9 mouse cellular contexts compared by ENCODE assay signal in the genomic region with DNA sequence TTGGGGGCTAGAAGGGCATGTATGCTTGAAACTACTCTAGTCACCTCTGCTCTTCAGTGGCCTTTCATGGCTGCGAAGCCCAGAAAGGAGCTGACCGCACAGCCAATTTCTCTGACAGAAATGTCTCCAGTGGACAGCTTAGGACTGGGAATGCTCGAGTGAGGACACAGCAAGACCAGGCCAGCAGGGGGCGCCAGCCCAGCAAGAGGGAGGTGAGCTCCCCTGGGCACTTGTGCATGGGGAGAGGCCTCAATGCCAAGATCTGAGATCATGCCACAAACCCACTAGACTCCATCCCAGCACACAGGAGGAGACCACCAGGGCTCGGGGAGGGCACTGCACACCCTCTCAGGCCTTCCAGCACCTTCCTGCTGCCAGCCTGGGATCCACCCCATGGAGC. TPM values are rescaled to one million over a fixed set of nuclear protein-coding genes. Genes with fewer than 3 reads are reported as not detected.
A peak's percentile ranks its signal among the peaks of the same experiment; 100 is the strongest.
DNase-seq lines count a peak whose midpoint lies in the region; ATAC-seq and TF ChIP-seq lines count a peak whose summit lies in the region.
"Had no signal": no experiment of that assay in that cellular context is flagged by ENCODE, and none has a peak within 500 bp of the region (broad histone marks: within the 10 kb centered on the region; RNA-seq: fewer than 3 reads in every experiment).

No protein-coding gene starts in this region.

- ATAC-seq in heart, embryonic 11.5 days (replicated peaks; ENCODE audit: insufficient number of reproducible peaks, low FRiP score, low TSS enrichment): no peak
- no peak for ATAC-seq in limb, embryonic 11.5 days (ENCODE audit: insufficient number of reproducible peaks, low FRiP score, low TSS enrichment, low read depth)

- no peaks in the 10 kb centered on the region for H3K27me3 ChIP-seq in heart, embryonic 11.5 days (ENCODE audit: control insufficient read depth, insufficient read depth, low read length)
- no peaks in the 10 kb centered on the region for H3K27me3 ChIP-seq in heart, embryonic 10.5 days (ENCODE audit: insufficient read depth, poor library complexity, severe bottlenecking)
- no peaks in the 10 kb centered on the region for H3K27me3 ChIP-seq in limb, embryonic 11.5 days (ENCODE audit: control insufficient read depth, insufficient read depth, low read length)
- H3K27me3 ChIP-seq: limb, embryonic 12.5 days had no signal

- no peak overlapping the region for H3K4me2 ChIP-seq in heart, embryonic 11.5 days
- H3K4me2 ChIP-seq in limb, embryonic 11.5 days (ENCODE audit: low read depth, severe bottlenecking): no peak overlapping the region
- H3K4me2 ChIP-seq: limb, embryonic 12.5 days had no signal

- H3K9ac ChIP-seq in heart, embryonic 11.5 days (ENCODE audit: low read depth, low read length): no peak overlapping the region
- no peak overlapping the region for H3K9ac ChIP-seq in ES-E14 (ENCODE audit: insufficient read depth, low read depth, low read length, poor library complexity, severe bottlenecking)
- H3K9ac ChIP-seq in limb, embryonic 11.5 days (ENCODE audit: low read length): no peak overlapping the region
- H3K9ac ChIP-seq: limb, embryonic 12.5 days had no signal

- H3K36me3 ChIP-seq in heart, embryonic 11.5 days (ENCODE audit: control insufficient read depth, insufficient read depth, low read length): peaks cover 11% of the 10 kb centered on the region
- peaks cover 17% of the 10 kb centered on the region; the same call in 1 of the 2 replicates for H3K36me3 ChIP-seq in ES-E14 (ENCODE audit: control insufficient read depth, insufficient read depth, low read length, poor library complexity, severe bottlenecking)
- peaks cover 66% of the 10 kb centered on the region for H3K36me3 ChIP-seq in heart, embryonic 10.5 days
- peaks cover 11% of the 10 kb centered on the region; the same call in 1 of the 2 replicates for H3K36me3 ChIP-seq in limb, embryonic 11.5 days (ENCODE audit: control insufficient read depth, insufficient read depth, low read length)

- H3K9me3 ChIP-seq in heart, embryonic 11.5 days (replicated peaks; ENCODE audit: control insufficient read depth, low read length): no peaks in the 10 kb centered on the region
- no peaks in the 10 kb centered on the region for H3K9me3 ChIP-seq in ES-E14 (ENCODE audit: control insufficient read depth, insufficient read depth, low read depth, low read length)
- H3K9me3 ChIP-seq in heart, embryonic 10.5 days: no peaks in the 10 kb centered on the region
- no peaks in the 10 kb centered on the region for H3K9me3 ChIP-seq in limb, embryonic 11.5 days (ENCODE audit: control insufficient read depth, low read length)
- H3K9me3 ChIP-seq: limb, embryonic 12.5 days had no signal

- no peak overlapping the region for H3K4me3 ChIP-seq in heart, embryonic 11.5 days (ENCODE audit: low read depth, low read length)
- no peak overlapping the region for H3K4me3 ChIP-seq in ES-E14 (ENCODE audit: insufficient read depth in 1 of 2, low read depth in 1 of 2, low read length in 2 of 2, poor library complexity in 1 of 2, severe bottlenecking in 1 of 2)
- no peak overlapping the region for H3K4me3 ChIP-seq in heart, embryonic 10.5 days
- H3K4me3 ChIP-seq in limb, embryonic 11.5 days (ENCODE audit: low read depth, low read length): no peak overlapping the region
- H3K4me3 ChIP-seq: limb, embryonic 12.5 days had no signal

- WGBS in heart, embryonic 11.5 days (ENCODE audit: insufficient replicate concordance): 51% methylated on average over 5 of the region's 5 CpGs
- 60% methylated on average over 5 of the region's 5 CpGs for WGBS in heart, embryonic 10.5 days
- 58% methylated on average over 5 of the region's 5 CpGs for WGBS in limb, embryonic 11.5 days

- no peak overlapping the region for H3K27ac ChIP-seq in heart, embryonic 11.5 days (ENCODE audit: low read depth, low read length)
- H3K27ac ChIP-seq in ES-E14 (ENCODE audit: insufficient read depth, low read depth, low read length, poor library complexity, severe bottlenecking): no peak overlapping the region
- 0 out of 2 replicates have a peak overlapping the region, but pooled peaks have one; percentile 53 for H3K27ac ChIP-seq in heart, embryonic 10.5 days
- H3K27ac ChIP-seq in limb, embryonic 11.5 days (replicated peaks; ENCODE audit: low read depth, low read length): no peak overlapping the region
- H3K27ac ChIP-seq: limb, embryonic 12.5 days had no signal

- DNase-seq in heart, adult 18-20 months: peak; percentile 67 to 85
- DNase-seq in ES-E14 (ENCODE audit: low read depth, low spot score): peak; percentile 46
- DNase-seq in cerebellum, adult 18-20 months: peak; percentile 85 to 87
- no peak for DNase-seq in heart, embryonic 10.5 days (ENCODE audit: low spot score)
- peak; percentile 74 for DNase-seq in limb, embryonic 11.5 days (ENCODE audit: low spot score)
- peak; percentile 82 for DNase-seq in naive thymus-derived CD4-positive, alpha-beta T cell, adult 2 months (ENCODE audit: low read depth)
- peak; percentile 48 to 86 for DNase-seq in thymus, postnatal 10 days (ENCODE audit: low spot score in 2 of 2)

- peaks cover 30% of the 10 kb centered on the region for H3K4me1 ChIP-seq in heart, embryonic 11.5 days (ENCODE audit: control insufficient read depth, insufficient read depth, low read length)
- no peaks in the 10 kb centered on the region for H3K4me1 ChIP-seq in ES-E14 (ENCODE audit: control insufficient read depth in 2 of 2, insufficient read depth in 2 of 2, low read length in 2 of 2, poor library complexity in 1 of 2)
- H3K4me1 ChIP-seq in heart, embryonic 10.5 days: peaks cover 40% of the 10 kb centered on the region
- no peaks in the 10 kb centered on the region for H3K4me1 ChIP-seq in limb, embryonic 11.5 days (ENCODE audit: control insufficient read depth, insufficient read depth, low read length)
- H3K4me1 ChIP-seq: limb, embryonic 12.5 days had no signal

- in situ Hi-C loops in ES-E14 (cut with MboI; ENCODE audit: low sequenced_read_pairs in 2 of 2, unreplicated experiment in 2 of 2): no loop called here

TF ChIP-seq in ES-E14, 5 proteins besides CTCF, POLR2A, EP300 and RAD21:
- TF ChIP-seq CHD2 (IDR thresholded peaks at IDR 0.05; ENCODE audit: low read depth, low read length) (no peak), ZNF384 (IDR thresholded peaks at IDR 0.05; ENCODE audit: low read depth, low read length) (no peak), HCFC1 (IDR thresholded peaks at IDR 0.05; ENCODE audit: borderline replicate concordance, insufficient read depth, low read length) (no peak), ZC3H11A (IDR thresholded peaks at IDR 0.05; ENCODE audit: borderline replicate concordance, low read depth, low read length) (no peak), MAFK (IDR thresholded peaks at IDR 0.05; ENCODE audit: insufficient read depth, low read depth, low read length) (no peak)

RNA-seq across cellular contexts. Expression of gene Tesc, which starts 39.3 kb away (rescaled TPM):
- 100 to 1,000 TPM; 183 to 211 TPM for total RNA-seq in heart, adult 18-20 months (2021)
- 17.9 and 21.3 TPM in 2 replicates for polyA plus RNA-seq in heart, embryonic 11.5 days (2014; fragmentation: Nextera tagmentation; extraction: Ambion mirVana)
- 3.1 and 3.3 TPM in 2 replicates for total RNA-seq in ES-E14 (2012; rRNA removed)
- polyA plus RNA-seq in heart, embryonic 10.5 days (2016; fragmentation: Nextera tagmentation; extraction: Ambion mirVana): 10.0 and 19.0 TPM in 2 replicates
- 0.53 and 0.75 TPM in 2 replicates for polyA plus RNA-seq in limb, embryonic 11.5 days (2014; fragmentation: Nextera tagmentation; extraction: Ambion mirVana)
